Mouse (Mus musculus) adrenal gland, adult 2 months (tissue): ENCODE data around the gene Slc9b1. TPM values are rescaled to one million over a fixed set of nuclear protein-coding genes. Genes with fewer than 3 reads are reported as not detected.

Experiments
- DNase-seq: peaks from one replicate; pipeline ENCODE4 v3.0.0; 2021
- polyA plus RNA-seq: library from polyadenylated mRNA; depleted of rRNA; stranded (reverse); fragments of >200 nt; gene quantifications from 2 replicates; pipeline ENCODE4 v1.2.3, GENCODE M21; 2012; rRNA removed
- total RNA-seq, 2 experiments: library from RNA; stranded (reverse); gene quantifications; 2 replicates each; pipeline ENCODE4 v1.2.3; 2021

Slc9b1 gene
- total and polyA plus RNA-seq, 3 experiments = 0.06 to 0.90 (median 0.35) TPM

GRCm38 (mm10) chr3:135437758-135438495 is 90.1 kb downstream of the Slc9b1 start, which contains the start of gene Ube2d3:
Gene Ube2d3 (plus strand): TSS chr3:135438149.
- peak; percentile 99 for DNase-seq

DNA sequence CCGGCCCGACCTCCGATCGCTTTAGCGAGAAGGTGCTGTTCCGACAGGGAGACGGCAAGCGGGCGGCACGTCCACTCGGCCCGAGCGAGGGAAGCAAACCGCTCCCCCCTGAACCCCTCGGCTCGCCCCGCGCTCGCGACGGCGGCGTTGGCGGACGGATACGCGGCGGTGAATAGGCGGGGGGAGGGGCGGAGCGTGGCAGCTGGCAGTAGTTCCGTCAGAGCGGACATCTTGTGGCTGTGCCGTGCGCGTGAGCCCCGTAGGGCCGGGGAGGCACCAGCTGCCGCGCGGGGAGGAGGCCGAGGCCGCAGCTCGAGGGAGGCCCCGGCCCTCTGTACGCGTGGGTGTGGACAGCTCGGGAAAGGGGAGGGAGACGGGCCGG is 90.7 kb downstream of the Slc9b1 start:
- DNase-seq = peak; percentile 94

- DNase-seq = peak; percentile 93
Measured at GRCm38 (mm10) chr3:135438913-135439531, 91.2 kb downstream of the Slc9b1 start.

DNA sequence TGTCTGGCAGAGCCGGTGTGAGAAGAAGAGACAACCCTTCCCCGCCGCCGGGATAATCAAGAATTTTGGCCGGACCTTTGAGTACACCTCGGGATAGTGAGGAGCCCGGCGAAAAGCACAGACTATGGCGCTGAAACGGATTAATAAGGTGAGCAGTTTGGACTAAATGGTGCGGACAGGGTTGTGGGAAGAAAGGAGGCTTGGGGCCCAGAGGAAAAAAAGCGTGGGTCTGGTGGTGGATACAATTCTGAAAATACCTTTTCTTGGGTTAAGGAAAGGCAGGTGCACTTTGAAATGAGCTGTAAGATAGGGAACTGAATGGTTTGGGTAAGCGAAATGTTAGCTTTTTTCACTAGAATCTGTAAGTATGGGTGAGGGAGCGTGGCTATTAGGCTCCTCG is 91.8 kb downstream of the Slc9b1 start:
- no peak for DNase-seq

GRCm38 (mm10) chr3:135440221-135440620 is 92.4 kb downstream of the Slc9b1 start:
- peak; percentile 56 for DNase-seq

DNA sequence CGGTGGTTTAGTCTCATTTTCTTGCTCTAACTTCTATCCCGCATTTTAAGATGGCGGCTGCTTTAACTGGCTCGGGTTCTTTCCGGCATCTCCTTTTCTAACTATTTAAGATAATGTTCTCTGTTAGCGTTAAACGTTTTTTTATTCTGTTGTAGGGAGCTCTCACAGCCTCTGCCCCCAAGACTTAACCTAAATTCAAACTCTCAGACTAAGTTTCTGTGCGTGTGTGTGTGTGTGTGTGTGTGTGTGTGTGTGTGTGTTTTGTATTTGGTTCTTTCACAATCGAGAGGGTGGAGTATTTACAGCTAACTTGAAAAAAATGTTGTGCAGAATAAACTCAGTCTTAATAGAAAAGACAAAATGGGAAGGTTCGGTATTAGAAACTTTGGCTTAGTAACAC is 92.8 kb downstream of the Slc9b1 start:
- peak; percentile 23 for DNase-seq

GRCm38 (mm10) chr3:135444930-135445329 is 97.1 kb downstream of the Slc9b1 start:
- no peak for DNase-seq

Other genes with a start within 250 kb of the Slc9b1 start
- gene Cenpe, start 135.5 kb upstream of the Slc9b1 start, total RNA-seq = 1 to 10 TPM; 1.4 to 2.1 TPM
- gene Cenpe, start 135.5 kb upstream of the Slc9b1 start, polyA plus RNA-seq = 0.16 and 0.42 TPM in 2 replicates
- 1 to 10 TPM; 1.3 to 4.1 TPM for gene Bdh2, start 66.8 kb upstream of the Slc9b1 start, total RNA-seq
- 0.19 and 0.47 TPM in 2 replicates for gene Bdh2, start 66.8 kb upstream of the Slc9b1 start, polyA plus RNA-seq
- gene Slc9b2, start 40.3 kb upstream of the Slc9b1 start, total RNA-seq = 1 to 10 TPM in 1 of 2 experiments, under 1 TPM in 1; 0.92 to 1.3 TPM
- 0.11 TPM in 1 of 2 replicates, not detected in the other for gene Slc9b2, start 40.3 kb upstream of the Slc9b1 start, polyA plus RNA-seq
- gene Cisd2, start 75.9 kb downstream of the Slc9b1 start, total RNA-seq = 10 to 100 TPM; 25.4 to 31.0 TPM
- 48.4 and 53.3 TPM in 2 replicates for gene Cisd2, start 75.9 kb downstream of the Slc9b1 start, polyA plus RNA-seq
- gene Ube2d3, start 90.1 kb downstream of the Slc9b1 start, total RNA-seq = 100 to 1,000 TPM; 357 to 547 TPM
- 261 and 295 TPM in 2 replicates for gene Ube2d3, start 90.1 kb downstream of the Slc9b1 start, polyA plus RNA-seq
- gene Manba, start 137.6 kb downstream of the Slc9b1 start, total RNA-seq = 10 to 100 TPM; 12.1 to 14.3 TPM
- gene Manba, start 137.6 kb downstream of the Slc9b1 start, polyA plus RNA-seq = 4.0 and 5.6 TPM in 2 replicates